Mouse (Mus musculus): ENCODE data around the gene Mindy4b-ps. TPM values are rescaled to one million over a fixed set of nuclear protein-coding genes. Genes with fewer than 3 reads are reported as not detected.

Mindy4b-ps gene
- polyA plus RNA-seq, 1 experiment = not detected

DNA sequence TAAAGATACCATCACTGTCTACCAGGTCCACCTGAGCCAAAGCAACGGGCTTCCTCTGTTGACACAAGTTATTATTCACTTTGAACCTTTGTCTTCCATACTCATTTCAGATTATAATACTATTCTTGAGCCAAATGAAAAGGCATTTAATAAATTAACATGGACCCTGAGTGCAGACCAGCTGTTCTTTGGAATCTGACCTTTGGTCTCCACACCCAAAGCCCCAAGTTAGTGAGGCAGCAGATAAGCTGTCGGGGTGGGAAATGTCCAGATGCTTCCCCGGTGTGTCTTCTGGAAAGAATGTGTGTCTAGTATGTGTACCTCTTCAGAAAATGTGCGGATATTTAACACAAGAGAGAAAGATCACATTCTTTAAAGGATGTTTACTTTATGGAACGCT lies 33.1 kb downstream of the Mindy4b-ps start:
- whole genome bisulfite sequencing = 24% methylated on average over 5 of the region's 5 CpGs
- DNase-seq (ENCODE audit: low read depth, low spot score) = no peak

DNA sequence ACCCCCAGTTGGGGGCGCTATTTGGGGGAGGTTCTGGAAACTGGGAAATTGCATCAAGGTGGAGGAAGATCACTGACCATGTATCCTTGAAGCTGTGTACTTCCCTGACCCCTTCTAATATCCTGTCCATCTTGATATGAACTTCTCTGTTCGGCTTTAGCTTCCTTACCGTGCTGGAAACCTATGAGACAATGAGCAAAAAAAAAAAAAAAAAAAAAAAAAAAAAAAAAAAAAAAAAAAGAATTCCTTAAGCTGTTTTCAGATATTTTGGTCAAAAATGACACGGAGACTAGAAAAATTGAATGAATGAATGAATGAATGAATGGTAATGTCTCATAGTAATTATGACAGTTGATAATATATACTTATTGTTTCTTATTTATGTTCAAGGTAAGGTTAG lies 35.6 kb downstream of the Mindy4b-ps start:
- no peak for DNase-seq (ENCODE audit: low read depth, low spot score)
- WGBS = 70% methylated on average over 4 of the region's 4 CpGs

DNA sequence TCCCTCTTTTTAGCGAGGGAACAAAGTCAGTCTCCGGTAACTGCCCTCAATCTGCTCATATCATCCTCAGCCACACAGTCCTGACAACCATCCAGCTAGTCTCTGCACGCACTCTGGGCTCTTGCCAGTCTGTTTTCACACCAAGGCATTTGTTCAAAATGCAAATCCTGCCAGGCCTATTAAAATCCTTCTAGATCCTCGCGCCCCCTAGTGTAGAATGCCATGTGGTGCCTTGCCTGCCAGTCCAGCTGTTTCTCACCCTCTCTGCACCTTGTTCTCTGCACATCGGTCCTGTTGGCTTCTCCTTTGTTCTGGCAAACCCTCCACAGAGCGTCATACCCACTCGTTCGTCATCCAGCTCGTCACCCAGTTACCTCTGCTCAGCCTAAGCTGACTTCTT lies 36.2 kb downstream of the Mindy4b-ps start:
- 25% methylated on average over 10 of the region's 10 CpGs for WGBS
- DNase-seq (ENCODE audit: low read depth, low spot score) = no peak

DNA sequence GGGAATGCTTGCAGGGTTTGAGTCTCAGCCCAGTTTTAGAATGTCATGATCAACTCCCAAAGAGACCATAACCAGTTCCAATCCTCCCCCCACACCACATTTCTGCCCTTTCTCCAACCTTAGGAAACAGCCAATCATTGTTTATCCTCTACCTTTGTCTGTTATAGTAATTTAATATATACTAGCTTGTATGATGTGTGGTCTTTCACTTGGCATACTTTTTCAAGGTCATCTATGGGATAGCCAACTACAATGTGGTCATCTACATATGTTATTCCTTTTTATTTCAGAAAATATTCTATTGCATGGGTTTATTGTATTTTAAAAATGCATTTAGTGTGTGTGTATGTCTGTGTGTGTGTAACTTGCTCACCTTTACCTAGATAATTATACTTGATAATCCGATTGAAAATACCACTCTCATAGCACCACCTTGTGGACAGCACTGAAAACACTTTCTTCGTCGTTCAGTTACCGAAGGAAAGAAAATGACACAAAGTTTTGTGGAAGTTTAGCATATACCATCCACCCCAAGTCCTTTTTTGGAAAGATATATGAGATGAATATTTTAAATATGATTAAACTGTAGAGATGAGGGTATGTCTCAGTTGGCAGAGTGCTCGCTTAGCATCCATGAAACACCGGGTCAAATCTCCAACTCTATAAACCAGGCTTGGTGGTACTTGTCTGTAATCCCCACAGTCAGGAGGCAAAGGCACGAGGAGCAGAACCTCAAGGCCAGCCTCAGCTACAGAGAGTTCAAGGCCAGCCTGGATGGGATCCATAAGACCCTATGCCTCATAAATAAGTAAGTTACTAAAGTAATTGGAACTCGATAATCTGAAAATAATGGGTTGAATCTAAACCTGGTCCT lies 37.7 kb downstream of the Mindy4b-ps start:
- WGBS = 30% methylated on average over 8 of the region's 8 CpGs
- no peak for DNase-seq (ENCODE audit: low read depth, low spot score)

DNA sequence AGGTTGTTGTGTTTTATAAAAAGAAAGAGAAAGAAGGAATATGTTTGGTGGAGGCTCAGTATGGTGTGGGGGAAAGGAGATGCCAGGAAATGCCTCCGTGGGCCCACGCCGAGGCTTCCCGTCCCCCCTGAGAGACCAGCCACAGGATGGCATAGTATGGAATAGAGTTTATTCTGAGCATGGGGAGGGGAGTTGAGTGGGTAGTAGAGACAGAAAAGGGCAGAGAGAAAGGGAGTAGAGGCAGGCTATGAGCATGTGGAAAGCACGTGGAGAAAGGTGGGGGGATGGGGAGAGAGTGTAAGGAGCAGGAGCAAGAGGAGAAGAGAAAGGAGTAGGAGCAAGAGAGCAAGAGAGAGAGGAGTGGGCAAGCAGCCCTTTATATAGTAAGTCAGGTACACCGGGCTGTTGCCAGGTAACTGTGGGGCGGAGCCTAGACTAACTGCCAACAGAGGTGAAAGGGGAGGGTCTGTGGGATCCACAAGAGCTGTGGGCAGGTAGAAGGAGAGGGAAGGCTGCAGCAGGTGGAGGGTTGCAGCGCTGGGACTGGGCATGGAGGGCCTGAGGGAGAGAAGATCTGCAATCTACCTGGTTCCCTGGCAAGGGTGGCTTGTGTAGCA lies 38.4 kb downstream of the Mindy4b-ps start:
- WGBS = 46% methylated on average over 8 of the region's 8 CpGs
- DNase-seq (ENCODE audit: low read depth, low spot score) = no peak

DNA sequence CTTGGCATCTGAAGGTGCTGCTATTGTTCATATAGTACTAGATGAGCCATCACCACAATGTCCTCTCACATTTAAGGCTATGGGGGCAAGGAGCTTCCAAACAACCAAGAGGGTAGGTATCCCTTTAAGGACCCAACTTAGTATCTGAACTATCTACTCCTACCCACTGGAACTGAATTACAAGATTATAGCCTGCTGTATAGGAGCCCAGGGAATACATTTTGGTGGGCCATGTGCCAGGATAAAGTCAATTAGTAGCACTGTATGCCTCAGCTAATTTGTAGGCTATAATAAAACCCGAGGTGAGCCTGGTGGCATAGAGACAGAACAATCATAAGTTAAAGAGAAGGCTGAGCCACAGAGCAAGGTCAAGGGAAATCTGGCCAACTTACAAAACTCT lies 65.7 kb downstream of the Mindy4b-ps start:
- DNase-seq (ENCODE audit: low read depth, low spot score) = no peak
- WGBS = 24% methylated on average over 1 of the region's 1 CpGs

DNA sequence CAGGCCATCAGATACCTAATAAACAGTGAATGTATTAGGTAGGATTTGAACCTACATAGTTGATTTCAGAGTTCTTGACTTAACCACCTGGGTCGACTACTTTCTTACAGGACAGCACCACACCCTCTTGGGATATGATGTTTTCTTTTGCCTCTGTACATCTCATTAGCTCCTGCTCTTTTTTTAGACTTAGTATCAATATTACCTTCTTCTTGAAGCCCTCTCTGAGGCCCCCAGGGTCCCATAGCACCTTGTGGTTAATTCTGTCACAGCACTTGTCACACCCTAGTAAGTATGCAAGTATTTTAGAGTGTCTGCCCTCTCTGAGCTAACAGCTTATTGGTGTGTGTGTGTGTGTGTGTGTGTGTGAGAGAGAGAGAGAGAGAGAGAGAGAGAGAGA lies 66.3 kb downstream of the Mindy4b-ps start:
- WGBS = 59% methylated on average over 1 of the region's 1 CpGs

DNA sequence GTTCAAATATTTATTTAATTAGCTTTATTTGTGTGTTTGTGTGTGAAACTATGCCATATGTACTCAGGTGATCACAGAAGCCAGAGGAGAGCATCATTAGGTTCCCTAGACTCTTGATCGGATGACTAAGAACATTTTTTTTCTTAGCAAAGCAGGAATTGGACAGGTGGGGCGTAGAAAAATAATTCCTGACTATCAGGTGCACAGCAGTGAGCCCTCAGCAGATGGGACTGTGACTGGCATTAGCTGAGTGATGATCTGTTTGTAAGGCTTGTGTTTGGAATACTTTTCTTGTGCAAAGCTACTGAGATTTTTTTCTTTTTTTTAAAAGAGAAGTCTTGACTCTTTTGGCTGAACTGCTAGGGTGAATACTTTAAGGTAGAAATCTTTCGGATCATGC lies 67.8 kb downstream of the Mindy4b-ps start:
- DNase-seq (ENCODE audit: low read depth, low spot score) = no peak
- WGBS = 80% methylated on average over 3 of the region's 3 CpGs

More for the DNA sequence above, 66.3 kb downstream of the Mindy4b-ps start:
- DNase-seq (ENCODE audit: low read depth, low spot score) = no peak

DNA sequence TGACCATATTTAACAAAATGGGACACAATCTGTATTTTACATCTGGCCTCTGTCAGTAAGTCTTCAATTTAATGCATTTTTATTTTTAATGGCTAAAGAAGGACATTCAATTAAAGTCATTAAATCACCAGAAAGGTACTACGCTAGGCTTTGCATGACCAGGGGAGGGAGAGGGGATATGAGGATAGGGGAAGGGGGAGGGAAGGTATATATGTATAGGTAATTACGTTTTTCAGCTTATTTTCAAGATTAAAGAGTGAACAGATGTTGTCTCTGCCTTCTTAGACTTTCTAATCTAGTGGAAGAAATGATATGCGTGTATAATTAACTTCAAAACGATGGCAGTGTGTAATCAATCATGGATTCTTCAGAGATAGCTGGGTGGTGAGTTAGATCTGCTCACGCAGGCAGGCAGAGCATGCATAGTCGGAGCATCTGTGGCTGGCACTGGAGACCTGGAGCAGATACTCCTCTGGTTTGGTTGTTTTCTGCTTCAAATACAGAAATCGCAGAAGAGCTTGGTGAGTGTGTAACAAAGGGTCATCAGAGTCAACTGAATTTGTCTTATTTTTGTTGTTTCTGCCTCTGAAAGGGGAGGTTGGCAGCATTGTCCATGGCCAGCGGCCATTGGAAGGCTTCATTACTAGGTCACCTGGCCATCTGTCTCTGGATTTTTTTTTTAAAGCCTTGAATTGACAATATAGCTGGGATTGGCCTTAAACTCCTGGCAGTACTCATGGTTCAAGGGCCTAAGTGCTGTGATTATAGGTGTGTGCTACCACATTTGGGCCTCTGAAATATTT lies 70.1 kb downstream of the Mindy4b-ps start:
- WGBS = 74% methylated on average over 8 of the region's 8 CpGs
- DNase-seq (ENCODE audit: low read depth, low spot score) = no peak

DNA sequence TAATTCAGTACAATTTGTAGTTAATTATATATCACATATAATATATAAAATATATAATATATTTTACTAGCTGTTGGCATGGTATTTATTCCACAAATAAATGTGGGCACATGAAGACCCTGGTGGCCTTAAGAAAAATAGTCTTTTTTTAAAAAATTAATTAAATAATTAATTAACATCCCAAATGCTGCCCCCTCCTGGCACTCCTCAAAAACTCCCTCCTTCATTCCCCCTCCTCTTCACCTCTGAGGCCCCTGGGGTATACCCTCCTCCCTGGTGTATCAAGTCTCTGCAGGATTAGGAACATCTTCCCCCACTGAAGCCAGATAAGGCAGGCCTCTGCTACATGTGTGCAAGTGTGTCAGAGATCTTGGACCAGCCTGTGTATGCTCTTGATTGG lies 73.4 kb downstream of the Mindy4b-ps start:
- DNase-seq (ENCODE audit: low read depth, low spot score) = no peak

DNA sequence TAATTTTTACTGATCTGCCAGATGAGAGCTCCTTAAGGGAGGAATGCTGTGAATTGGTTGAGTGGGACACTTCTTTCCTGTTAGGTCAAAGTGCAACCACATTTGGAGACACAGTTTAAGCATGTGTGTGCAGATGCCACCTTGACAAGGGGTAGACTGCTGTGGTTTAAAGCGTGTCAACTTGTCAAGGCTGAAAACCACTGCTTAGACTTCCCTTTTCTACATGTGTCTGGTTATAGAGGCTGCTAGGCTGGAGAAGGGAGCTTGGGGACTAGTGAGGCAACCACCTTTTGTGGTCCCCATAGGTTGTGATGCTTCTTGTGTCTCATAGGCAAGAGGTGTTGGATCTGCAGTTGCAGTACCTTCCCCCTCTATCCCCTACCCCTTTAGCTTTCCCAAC lies 74.2 kb downstream of the Mindy4b-ps start:
- DNase-seq (ENCODE audit: low read depth, low spot score) = no peak
- WGBS = 63% methylated on average over 1 of the region's 1 CpGs

DNA sequence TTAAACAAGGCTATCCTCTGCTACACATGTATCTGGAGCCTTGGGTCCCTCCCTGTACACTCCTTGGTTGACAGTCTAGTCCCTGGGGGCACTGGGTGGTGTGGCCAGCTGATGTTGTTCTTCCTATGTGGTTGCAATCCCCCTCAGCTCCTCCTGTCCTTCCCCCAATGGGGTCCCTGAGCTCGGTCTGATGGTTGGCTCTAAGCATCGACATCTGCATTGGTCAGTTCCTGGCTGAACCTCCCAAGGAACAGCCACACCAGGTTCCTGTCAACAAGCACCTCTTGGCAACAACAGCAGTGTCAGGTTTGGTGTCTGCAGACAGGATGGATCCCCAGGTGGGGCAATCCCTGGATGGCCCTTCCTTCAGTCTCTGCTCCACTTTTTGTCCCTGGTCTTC lies 82.6 kb downstream of the Mindy4b-ps start:
- 74% methylated on average over 2 of the region's 2 CpGs for WGBS
- no peak for DNase-seq (ENCODE audit: low read depth, low spot score)

Other genes starting within 250 kb of the Mindy4b-ps start
- 49.8 and 55.4 TPM in 2 replicates for gene Selenot, start 245.7 kb downstream of the Mindy4b-ps start, polyA plus RNA-seq (2012; rRNA removed)
- gene Erich6, start 185.1 kb downstream of the Mindy4b-ps start, polyA plus RNA-seq (2012; rRNA removed) = not detected in 2 replicates
- 11.2 and 12.6 TPM in 2 replicates for gene Siah2, start 129.9 kb downstream of the Mindy4b-ps start, polyA plus RNA-seq (2012; rRNA removed)
- not detected in 2 replicates for gene Clrn1, start 63.0 kb upstream of the Mindy4b-ps start, polyA plus RNA-seq (2012; rRNA removed)
- 0.14 and 0.49 TPM in 2 replicates for gene Med12l, start 183.5 kb upstream of the Mindy4b-ps start, polyA plus RNA-seq (2012; rRNA removed)